Mouse (Mus musculus): ENCODE measurements at regions not wholly inside any gene's neighbourhood (a gene's known extent, or its start where the extent isn't known, plus 50 kb on each side); places are given as distances from the start of the nearest gene placed in this dataset.
A peak's percentile ranks its signal among the peaks of the same experiment; 100 is the strongest.

DNA sequence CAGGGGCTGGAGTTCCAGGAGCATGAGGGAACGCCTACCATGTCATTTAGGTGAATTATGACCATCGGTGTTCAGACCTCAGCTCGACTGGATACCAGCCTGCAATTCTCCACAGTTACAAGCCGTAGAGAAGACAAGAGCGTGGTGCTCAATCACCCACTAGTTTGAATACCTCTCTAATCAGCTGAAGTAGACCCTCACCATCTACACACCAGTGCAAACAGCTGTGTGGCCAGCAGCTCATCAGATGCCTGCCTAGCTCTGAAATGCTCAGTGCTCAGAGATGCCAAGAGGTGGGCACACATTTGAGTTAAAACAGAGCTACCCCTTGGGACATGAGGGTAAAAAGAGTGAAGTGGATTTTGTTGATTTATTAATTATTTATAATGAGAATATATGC is 660.2 kb downstream of the Magi1 start:
- no peak for DNase-seq

DNA sequence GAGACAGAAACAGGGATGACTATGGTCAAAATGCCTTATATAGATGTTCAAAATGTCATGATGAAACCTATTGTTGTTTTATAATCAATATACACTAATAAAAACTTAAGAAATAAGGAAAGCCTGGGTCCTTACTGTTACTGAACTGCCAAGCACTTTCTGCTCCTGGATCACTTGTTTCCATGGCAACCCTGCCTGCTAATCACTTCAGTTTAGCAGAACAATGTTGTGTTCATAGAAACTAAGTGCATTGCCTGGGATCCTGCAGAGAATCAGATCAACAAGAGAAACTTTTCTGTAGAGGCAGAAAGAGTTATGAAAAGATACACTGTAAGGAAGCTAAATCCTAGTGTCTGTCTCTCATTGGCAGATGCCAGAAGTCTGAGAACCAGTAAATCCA is 666.8 kb downstream of the Magi1 start:
- DNase-seq = no peak

DNA sequence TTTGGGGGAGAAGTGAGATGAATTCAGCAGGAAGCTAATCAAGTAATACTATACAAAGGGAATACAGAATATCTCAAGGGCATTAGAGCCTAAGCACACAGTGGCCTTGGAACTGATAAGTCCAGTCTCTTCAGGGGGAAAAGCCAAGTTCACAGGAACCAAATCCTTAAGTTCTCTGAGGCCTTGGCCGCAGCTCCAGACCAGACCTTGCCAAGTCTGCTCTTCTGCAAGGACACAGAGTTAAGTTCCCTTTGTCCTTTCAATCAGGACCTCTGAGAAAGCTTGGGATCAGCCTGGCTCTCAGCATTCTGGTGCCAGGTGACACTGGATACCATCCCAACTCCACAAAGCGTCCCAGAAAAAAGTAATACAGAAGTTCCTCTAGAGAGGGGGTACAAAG is 657.1 kb upstream of the Adamts9 start:
- no peak for DNase-seq

DNA sequence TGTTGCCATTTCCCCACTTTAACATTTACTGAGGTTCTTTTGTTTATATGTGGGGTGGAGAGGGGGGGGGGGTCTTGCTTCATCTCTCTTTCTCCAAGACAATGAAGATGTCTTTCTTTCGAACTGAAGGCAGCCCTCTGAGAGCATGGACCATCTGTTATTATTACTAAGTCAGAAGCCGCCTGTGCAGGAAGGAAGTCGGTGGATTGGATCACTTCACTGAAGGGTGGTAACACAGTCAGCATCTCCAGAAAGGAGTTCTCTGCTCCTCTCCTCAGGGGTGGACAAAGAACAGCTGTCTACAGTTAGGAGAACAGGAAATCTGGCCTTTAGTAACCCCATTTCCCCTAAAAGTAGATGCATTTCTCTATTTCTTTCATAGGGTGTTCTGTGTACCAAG is 656.1 kb upstream of the Adamts9 start:
- no peak for DNase-seq

DNA sequence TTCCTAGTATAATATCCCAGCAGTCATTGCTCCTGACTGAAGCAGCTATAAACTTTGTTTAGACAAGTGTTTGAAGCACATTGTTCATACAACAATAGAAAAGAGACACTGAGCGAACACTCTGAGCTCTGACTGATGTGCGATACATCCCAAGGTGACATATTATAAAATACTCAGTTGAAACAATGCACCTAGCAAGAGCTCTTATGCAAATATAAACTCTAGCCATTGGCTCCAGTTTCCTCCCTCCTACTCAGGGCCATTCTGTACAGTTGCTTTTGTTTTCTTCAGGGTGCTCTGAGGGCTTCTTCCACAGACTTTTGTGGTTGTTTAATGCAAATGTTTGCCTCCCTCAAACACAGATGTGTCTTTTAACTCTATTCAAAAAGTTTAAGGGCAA is 646.6 kb upstream of the Adamts9 start:
- no peak for DNase-seq

DNA sequence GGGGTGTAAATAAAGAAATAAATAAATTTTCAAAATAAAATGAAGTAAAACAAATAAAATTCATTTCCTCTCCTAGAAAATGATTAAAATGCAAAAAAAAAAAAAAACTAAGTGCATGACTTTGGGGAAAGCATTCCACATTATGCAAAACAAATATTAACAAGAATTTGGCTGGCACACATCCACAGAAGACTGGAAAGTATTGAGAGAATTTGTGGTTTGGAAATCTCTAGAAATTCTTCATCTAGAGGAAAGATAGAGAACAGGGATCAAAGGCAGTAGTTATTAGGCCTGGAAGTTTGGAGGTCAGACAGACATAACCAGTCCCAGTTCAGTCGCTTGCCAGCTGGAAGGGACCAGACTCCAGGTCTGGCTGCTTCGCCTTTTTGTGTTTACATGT is 643.6 kb upstream of the Adamts9 start:
- peak; percentile 52 for DNase-seq

DNA sequence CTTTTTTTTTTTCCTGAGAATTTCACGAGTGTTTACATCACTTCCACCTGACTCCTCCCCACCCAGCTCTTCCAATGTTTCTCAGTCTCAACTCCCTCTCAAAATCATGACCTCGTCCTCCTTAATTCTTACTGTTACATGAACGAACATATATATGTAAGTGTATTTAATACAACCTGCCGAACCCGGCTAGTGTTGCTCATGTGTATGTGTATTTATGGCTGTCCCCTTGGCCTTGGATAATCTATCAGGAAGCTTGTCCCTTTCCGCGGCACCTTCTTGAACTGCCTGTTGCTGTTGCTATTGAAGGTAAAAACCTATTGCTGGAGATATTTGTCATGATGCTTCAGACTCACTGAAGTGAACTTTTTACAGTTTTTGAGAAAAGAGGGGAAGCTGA is 637.8 kb upstream of the Adamts9 start:
- no peak for DNase-seq

DNA sequence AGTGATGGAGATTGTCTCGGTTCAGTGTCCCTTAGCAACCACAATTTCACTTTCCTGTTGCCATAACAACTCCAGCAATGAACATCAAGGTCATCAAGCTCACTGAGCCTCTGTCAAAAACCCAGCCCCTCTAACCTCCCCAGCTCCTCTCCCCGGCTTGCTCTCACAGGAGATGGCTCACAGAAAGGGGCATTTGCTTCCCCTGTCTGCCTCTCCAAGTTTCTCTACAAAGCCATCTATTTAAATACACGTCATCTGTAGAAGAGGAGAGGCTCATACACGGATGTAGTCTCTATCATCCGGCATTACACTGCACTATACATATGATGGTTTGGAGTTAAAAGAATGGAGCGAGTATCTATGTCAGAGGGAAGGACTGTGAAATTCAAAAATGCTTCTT is 637.4 kb upstream of the Adamts9 start:
- DNase-seq = no peak

DNA sequence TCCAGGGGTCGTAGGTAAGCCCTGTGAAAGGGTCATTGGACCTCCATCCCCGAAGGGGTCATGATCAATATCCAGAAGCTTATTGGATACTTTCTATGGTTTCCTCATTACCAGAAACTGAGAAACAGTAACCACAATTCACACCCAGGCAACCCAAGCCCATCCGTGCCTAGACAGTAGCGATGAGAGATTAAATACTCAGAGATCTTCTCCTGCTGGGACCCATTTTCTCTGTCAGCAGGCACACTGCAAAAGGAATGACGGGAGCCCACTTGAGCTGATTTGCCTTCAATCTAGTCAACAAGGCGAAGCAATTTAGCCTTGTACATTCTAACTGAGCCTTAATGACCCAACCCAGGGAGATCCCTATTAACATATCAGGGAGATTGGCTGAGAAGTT is 632.0 kb upstream of the Adamts9 start:
- no peak for DNase-seq

DNA sequence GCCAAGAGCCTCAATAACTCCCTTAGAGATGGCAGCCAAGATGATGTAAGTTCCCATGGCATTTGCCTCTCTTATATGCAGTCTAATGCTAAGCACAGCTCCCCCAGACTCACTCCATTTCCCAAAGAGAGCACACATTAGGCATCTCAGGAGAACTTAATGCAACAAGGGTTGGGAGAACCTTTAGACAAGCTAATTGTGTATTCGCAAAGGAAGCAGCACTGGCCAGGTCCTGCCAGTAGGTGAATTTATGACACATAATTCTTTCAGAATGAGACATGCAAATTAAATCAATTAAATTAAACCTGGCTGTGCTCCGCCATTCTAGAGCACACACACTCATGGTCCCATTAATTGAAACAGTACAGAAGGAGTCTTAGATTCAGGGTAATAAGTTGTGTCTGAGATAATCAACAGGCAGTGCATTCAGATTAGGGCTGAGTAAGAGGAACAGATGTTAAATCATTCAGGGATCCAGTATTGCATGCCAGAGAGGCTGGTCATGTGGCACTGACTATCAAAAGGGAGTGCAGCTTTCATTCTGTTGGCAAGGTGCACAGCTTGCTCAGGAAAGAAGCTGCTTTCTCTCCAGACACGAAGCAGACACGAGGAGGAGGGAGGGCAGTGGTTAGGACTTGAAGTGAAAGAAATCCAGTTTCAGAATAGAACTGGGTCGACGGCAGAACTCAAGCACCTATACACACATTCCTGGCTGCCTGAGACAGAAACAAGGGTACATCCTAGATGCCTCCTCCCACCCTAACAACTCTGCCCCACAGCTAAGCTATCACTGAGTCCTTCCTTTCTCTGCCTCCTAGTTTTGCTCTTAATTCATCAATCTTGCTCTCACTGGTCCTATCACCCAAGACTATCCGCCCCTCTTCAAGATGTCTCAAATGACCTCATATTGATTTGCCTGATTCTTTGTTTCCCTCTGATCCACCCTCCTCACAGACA is 630.7 kb upstream of the Adamts9 start:
- peak; percentile 6 for DNase-seq

DNA sequence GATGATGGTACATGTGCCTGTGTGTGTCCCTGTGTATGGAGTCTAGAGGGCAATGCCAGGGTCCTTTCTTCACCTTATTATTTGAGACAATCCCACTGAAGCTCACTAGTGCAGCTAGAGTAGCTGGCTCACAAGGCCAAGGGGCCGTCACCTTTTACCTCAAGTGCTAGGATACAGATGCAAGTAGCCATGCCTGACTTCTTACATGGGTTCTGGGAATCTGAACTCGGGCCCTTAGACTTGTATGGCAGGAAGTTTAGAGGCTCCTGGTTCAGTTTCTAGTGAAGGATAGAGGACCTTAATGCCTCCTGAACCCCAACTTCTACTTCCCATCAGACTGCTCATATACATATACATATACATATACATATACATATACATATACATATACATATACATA is 626.6 kb upstream of the Adamts9 start:
- DNase-seq = no peak

DNA sequence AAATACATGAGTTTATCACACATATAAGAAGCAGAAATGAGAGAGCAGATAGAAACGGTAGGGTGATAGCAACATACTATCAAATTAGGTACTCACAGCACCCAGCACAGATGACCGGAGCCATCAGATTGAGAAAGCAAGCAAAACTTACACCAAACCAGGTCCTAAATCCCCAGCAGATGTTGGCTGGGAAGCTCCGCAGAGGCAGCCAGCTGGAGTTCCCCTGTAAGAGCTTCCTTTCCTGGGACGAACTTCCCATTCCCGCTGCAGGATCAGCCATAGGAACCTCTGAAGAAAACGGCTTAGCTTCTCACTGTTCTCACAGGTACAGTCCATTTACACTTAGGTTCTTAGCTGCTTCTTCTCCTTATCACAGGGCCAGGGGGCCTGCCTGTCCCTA is 625.9 kb upstream of the Adamts9 start:
- no peak for DNase-seq

DNA sequence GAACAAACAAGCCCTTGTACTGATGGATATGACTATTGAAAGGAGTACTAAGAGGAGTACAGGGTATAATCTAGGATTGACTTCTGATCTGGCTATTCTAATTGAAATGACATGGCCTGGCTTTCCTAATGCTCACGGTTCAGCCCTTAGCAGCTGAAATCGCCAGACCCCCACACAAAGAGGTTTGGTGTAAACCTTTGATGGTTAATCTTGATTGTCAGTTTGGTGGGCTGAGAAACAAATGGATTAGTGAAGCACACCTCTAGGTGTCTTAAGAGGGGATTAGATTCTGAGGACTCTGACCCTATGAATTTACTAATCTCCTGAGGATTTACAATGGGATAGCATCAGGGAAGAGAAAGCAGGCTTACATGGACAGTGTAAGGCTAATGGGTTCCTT is 623.4 kb upstream of the Adamts9 start:
- DNase-seq = no peak

DNA sequence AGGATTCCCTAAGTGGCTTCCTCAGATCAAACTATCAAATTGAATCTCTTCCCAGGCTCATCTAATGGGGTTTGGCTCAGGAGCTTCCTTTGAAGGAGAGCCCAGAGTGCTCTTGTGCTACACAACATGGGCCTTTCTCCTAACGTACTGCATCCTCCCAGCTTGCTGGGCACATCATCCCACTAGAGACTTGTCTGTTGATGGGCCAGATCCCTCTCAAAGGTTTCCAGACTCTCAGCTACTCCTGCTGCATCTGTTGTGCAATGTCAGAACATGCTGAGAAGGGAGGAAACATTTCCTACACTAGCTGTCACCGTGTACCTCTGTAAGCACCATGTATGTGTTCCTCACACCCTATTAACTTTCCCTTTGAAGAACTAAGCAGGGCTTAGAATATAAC is 605.0 kb upstream of the Adamts9 start:
- no peak for DNase-seq

DNA sequence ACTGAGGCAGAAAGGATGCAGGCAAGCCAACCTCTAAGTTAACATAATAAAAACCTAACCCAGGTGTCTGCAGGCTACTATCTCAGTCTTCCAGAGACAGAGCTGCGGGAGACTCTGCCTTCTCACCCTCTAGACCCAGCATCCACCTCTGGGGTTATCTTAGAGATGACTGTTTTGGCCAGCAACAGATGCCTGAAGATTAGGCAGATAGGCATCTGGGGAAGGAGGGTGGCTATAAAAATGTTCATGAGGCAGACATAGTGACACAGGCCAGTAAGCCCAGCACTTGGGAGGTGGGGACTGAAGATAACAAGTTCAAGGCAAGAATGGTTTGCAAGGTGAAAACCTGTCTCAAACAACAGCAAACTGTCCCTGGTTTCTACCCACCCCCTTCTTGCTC is 601.0 kb upstream of the Adamts9 start:
- DNase-seq = no peak

DNA sequence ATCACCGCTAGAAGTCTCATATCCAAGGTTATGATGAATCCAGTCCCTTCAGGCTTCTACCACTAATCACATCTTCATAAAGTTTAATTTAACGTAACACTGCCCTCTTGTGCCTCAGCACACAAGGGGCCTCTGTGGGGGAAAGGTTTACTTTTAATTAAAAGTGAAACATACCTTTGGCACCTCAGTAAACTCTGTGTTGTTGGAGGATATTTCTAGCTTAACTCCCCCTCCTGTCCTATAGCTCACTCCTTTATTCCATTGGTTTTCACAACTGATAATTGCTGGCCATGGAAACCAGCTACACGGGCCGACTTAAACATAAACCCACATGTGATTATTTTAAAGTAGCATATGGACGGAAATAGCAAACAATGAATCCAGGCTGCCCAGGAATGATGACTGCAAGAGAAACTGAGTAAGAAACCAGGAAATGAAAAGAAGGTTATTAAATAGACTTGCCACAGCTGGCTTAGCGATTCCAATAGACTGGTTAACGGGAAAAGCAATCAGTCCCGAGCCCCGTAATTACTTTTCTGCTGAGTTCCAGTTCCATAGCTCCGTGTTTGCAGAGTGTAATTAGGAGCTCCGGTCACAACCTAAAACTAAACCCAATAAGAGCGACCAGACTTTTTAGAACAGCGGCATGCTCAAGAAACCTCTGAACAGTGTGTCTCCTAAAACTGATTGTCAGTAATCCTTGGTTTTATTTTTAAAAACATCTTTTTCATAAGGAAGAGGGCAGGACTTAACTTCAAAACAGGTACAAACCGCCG is 600.2 kb upstream of the Adamts9 start:
- DNase-seq = peak; percentile 49

DNA sequence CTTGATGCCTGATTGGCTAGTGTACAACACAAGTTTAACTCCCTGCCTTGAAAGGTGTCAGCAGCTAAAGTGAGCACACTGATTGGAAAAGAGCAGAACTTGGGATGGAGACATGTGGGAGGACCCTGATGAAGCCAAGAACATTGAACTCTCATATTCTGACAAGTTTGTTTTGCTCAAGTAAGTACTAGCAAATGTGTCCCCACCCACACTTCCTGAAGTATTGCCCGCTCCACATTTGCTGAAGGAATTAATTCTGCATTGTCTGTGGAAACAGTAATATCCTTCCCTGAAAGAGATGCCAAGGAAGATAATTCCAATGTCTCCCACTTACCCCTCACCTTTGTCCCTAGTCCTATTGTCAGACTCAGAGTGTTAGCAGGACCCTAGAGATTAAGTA is 596.3 kb upstream of the Adamts9 start:
- DNase-seq = no peak

DNA sequence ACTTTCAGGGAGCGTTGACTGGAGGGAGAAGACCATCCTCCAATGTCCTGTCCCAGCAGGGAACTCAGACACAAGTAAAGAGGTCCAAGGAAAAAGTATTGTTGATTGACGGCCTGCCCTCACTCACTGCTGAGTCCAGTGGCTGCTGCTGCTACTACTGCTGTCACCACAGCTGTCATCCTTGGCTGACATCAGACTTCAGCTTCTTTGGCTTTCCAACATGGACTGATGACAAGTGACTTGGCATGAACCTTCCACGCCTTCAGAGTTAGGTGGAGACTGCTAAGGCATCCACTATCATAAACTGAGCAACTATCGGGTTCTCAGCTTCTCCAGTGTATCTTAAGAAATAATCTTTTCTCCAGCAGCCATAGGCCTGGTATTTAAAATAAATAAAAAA is 595.9 kb upstream of the Adamts9 start:
- peak; percentile 24 for DNase-seq

DNA sequence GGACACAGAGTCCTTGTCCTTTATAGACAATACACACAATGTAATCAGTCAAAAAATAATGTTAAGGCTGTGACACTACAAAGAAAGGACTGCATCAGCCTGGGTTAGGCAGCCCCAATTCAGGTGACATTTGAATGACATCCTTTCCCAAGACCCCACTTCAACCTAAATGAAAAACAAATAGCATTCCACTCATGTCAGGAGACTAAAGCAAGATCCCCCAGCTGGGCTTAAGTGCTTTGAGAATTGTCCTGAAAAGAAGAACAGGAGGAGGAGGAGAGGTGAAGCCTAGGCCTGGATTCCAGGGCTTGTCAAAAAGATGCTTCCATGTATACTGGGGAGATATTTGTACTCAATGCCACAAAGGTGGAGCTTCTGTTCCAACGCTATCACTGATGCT is 594.7 kb upstream of the Adamts9 start:
- no peak for DNase-seq

DNA sequence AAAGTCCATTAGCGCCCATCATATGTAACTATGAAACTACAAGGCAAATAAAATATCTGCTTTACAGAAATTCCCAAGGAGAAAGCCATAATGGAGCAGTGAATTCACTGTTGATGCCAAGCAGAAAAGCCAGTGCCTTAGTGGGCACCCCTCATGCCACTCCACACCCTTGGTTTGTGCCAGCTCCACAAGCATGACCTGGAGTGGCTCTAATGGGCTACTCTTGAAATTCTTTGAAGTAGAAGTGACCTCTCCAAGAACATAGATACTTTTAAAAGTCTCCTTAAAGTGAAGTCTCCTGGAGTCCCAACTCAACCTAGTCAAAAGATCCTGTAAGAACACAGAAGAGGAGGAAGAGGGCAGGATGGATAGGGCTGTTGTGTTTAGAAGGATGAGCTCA is 593.8 kb upstream of the Adamts9 start:
- DNase-seq = peak; percentile 27

DNA sequence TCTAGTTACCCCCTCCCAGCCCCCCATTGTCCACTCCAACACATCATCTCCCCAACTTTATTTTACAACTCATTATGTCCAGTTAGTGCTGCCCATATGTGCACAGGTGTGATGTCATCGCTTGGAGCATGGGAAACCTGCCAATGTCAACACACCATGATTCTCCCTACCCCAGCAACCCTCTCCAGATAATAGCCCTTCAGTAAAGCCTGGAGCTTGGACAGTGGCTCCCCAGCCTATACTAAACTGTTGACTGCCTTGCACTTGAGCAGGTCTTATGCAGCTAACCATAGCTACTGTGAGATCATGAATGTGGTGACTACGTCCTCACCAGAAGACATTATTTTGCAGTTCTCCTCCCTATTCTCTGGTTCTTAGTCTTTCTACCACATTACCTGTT is 570.5 kb upstream of the Adamts9 start:
- DNase-seq = no peak

DNA sequence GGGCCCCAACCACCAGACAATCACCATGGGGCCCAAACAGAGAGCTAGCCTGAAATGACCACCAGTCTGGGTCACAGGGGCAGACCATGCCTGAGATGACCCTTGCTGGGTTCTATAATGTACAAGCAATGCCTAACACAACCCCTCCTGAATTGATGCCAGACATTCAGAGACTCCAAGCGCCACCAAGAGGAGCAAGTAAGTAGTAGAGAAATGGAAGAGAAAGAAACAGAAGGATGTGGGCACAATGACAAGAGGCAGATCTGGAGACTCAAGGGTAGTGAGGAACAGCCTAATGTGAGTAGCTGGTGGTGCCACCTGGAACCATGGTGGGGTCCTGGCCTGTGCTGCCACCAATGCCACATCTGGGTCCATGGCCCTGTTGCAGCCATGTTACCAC is 566.6 kb upstream of the Adamts9 start:
- peak; percentile 13 for DNase-seq

DNA sequence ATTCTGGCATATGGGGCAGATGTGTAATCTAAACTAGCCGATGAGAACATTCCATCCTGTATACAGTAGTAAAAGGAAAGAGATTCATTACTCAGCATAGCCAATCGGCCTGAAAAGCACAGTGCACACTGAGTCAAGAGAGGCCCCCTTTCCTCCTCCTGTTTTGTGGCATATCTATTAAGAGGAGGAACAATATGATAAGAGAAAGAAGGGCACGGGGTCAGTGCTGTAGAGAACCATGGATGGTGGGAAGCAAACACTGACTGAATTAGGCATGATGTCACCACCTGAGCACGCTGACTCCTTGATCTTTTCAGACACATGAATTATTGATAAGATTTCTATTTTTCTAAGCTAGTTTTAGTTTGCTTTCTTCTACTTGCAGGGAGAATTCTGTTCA is 554.5 kb upstream of the Adamts9 start:
- no peak for DNase-seq

DNA sequence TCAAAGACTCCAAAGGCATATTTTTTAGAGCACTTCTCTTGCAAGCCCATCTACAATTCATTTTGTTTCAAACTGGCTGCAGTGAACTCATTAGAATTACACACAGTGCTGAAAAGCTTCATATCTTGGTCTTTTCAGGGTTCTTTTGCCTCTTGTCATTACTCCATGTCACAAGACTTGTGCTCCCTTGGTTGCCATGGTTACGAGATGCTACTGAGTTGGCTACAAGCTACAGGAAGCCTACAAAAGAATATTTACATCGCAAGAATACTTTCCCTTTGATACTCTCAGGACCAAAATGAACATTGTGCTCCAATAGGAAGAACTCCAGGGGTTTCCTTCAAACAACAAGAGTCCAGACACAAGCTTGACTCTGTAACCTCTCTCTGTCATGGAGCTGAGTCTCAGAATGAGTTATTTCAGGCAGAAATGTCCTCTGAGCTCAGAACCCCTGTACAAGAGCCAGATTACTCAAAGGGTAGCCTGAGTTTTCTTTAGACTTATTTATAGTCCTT is 545.2 kb upstream of the Adamts9 start:
- DNase-seq = peak; percentile 12
